Mouse (Mus musculus) spleen, embryonic (tissue): ENCODE measurements around the gene Olfr126.

Experiments used
- CTCF ChIA-PET: fragments of 350-600 bp; sonication (Branson Sonifier 250); formaldehyde crosslinking; loops from one replicate; lab custom pipeline; 2022; lab: Charles Lee

The Olfr126 gene

DNA sequence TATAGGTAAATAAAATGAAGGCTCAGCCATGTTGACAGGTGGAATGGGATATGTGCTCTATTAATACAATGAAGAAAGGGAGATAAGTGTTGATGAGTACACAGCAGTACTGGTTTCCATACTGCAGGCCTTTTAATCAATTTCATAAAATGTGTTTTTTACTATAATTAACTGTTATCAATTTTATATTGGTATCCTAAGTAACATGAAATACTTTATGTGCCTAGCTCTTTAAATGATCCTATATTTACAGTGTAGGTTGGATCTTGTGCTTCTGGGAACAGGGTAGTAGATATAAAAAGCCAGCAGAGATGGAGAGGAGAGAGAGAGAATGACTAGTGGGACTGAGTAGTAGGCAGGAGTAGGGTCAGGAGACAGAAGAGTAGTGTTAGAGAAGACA lies at the start of gene Olfr126:
Gene Olfr126, plus strand, starts transcription at position 301 of the 400 bp plus-strand sequence.
- CTCF ChIA-PET, result no interaction called here

DNA sequence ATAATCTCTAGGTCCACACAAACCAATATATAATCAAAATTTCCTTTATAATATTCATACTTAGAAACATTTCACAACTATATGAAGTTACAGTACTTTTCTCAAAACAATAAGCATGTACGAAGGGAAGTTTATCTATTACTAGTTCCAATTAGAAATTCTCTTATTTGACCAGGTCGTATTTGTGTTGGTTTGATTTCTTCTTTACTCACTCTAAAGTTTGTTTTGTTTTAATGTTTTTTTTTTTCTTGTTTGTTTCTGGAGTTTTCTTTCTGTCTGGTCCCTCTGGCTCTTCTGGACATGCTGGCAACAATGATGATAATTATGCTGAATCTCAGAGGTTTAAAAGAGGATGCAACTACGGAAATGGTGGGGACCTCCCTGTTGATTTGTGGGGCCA lies 47.7 kb upstream of the Olfr126 start, which contains the start of gene Olfr124:
Gene Olfr124, plus strand, starts transcription at position 301 of the 400 bp plus-strand sequence.
- CTCF ChIA-PET, result no interaction called here

DNA sequence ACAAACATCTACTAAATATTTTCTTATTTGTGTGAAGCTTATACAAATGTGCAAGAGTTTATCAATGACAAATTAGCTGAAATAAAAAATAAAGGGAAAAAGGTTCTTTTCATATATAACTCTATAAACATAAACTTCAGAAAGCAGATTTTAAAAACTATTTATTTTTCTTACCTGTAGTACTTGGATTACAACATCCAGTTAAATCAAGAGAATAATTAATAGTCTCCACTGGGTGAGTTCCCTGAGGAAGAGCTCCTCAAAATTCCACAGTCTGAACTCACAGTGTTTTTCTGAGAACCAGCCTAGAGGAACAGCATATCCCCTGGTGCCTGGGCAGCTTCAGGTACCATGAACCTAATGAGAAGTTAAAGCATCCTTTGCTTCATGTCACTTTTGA lies 14.6 kb upstream of the Olfr126 start, which contains the start of gene Olfr125:
Gene Olfr125, plus strand, starts transcription at position 301 of the 400 bp plus-strand sequence.
- CTCF ChIA-PET, result no interaction called here

DNA sequence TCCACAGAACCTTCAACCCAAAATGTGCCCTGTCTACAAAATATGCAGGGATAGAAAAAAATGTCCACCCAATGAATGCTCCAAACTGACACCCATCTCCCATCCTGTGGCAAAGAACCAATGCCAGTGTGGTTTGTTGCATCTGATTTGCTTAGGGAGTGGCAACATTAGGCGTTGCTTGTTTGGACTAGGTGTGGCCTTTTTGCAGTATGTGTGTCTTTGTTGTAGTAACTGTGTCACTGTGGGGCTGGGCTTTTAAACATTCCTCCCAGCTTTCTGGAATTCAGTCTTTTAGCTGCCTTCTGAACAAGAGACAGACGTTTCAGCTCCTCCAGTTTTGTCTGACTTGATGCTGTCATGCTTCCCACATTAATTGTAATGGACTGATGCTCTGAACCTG lies 16.6 kb downstream of the Olfr126 start:
- CTCF ChIA-PET, result no interaction called here

DNA sequence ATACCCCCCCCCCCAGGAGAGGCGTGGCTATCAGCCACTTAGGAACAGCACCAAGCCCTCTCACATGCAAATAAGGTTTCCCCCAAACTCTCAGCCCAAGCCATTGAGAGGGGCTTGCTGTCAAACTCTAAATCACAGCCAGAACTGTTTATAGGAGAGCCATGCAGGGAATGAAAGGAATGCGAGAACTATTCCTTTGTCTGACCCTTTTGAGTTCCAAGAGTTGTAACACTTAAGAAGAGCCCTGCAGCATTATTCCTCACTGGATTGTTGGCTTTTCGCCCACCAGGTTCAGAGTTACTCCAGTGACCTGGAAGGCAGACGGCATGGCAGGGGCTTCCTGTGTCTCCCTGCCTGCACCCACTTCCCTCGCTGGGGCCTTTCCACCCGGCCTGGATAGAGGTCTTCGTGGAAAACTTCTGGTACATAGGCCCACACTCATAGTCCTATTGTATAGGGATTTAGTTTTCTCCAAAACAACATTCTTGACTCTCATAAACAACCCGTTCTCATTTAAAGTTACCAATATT lies 22.5 kb downstream of the Olfr126 start:
- CTCF ChIA-PET, result no interaction called here

DNA sequence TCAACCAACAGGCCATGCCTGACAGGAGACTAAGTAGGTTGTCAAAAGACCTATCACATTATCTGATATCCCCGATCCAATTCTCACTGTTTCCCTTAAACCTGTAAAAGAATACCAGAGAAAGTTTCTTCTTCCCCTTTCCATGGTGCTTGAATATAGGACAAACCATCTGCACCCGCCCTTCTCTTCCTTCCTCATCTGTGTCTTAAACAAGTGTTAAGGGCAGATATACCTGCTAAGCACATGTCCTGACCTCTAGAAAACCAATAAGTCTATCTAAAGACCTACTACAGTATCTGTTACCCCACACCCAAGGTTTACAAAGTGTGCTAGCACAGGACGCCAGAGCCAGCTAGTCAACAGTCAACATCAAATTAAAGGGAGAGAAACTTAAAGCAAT lies 26.5 kb downstream of the Olfr126 start:
- CTCF ChIA-PET, result no interaction called here

DNA sequence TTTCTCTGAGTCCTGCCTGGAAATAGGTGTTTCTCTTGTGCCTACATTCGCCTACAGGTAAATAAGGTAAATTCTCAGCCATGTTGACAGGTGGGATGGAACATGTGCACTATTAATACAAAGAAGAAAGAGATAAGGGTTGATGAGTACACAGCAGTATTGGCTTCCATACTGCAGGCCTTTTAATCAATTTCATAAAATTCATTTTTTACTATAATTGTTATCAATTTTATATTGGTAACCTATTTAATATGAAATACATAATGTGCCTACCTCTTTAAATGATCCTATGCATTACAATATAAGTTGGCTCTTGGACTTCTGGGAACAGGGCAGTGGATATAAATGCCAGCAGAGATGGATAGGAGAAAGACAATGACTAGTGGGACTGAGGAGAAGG lies 52.9 kb downstream of the Olfr126 start, which contains the start of gene Olfr127:
Gene Olfr127, plus strand, starts transcription at position 301 of the 400 bp plus-strand sequence.
- CTCF ChIA-PET, result no interaction called here
